Mouse (Mus musculus) T-helper 17 cell (primary cell): ENCODE results near the gene Rnase12.

Source experiments
- in situ Hi-C, 2 experiments: fragments of 300-600 bp; cut with MboI, MseI; formaldehyde crosslinking; loops; 1 replicate in 1 of 2; 2 replicates in 1 of 2; pipeline ENCODE4 v1.15.1; 2025; ENCODE audit warnings: high pct_unique_total_duplicates in 2 of 2

Rnase12 gene

DNA sequence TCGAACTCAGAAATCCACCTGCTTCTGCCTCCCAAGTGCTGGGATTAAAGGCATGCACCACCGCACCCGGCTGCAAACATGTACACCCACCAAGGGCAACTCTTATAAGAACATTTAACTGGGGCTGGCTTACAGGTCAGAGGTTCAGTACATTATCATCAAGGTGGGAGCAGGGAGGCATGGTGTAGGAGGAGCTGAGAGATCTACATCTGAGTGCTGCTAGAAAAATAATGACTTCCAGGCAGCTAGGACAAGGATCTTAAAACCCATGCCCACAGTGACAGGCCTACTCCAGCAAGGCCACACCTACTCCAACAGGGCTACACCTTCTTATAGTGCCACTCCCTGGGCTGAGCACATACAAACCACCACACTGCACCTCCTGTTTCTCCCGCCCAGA lies 28.4 kb upstream of the Rnase12 start:
- in situ Hi-C loops = loop anchor here in 1 of 2 experiments (5.0 to 10.0 kb wide), 2 partner anchors 279 to 919 kb away; partner anchors contain the start of genes Ccnb1ip1 and Parp2

DNA sequence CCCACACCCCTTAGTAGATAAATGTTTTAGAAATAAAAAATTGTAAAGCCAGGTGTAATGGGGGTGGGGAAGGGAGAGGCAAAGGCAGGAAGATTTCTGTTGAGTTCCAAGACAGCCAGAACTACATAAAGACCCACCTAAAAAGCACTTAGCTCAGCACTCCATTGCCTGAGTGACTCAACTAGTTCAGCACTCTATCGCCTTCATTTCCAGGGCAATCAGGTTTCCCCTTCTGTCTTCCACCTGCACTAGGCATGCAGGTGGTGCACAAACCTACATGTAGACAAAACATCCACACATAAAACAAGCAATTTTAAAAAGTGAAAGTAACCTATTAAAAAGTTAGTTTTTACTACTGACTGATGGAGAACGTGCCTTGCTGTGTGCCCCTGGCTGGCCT lies 27.6 kb upstream of the Rnase12 start:
- in situ Hi-C loops = loop anchor here in 1 of 2 experiments (5.0 to 10.0 kb wide), 2 partner anchors 278 to 920 kb away; partner anchors contain the start of genes Ccnb1ip1 and Parp2

DNA sequence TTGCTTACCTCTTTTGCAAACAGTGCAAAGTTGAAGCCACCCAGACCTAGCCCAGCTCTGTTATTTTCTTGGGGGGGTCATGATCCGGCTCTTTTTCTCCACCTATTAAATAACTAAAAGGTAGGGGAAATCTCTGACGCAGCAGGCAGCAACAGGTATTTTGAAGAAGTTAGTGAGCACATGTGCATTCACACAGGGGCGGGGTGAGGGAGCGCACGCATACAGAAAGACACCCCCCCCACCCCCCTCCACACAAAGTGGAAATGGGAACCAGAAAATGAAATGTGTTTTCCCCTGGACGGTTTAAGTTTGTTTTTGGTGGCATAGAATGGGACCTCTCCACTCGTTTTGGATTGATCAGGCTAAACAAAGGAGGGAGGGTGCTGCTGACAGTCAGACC lies 26.3 kb upstream of the Rnase12 start:
- in situ Hi-C loops = loop anchor here in 1 of 2 experiments (10.0 kb wide), 1 partner anchor 921 kb away; no protein-coding TSS in a partner anchor

DNA sequence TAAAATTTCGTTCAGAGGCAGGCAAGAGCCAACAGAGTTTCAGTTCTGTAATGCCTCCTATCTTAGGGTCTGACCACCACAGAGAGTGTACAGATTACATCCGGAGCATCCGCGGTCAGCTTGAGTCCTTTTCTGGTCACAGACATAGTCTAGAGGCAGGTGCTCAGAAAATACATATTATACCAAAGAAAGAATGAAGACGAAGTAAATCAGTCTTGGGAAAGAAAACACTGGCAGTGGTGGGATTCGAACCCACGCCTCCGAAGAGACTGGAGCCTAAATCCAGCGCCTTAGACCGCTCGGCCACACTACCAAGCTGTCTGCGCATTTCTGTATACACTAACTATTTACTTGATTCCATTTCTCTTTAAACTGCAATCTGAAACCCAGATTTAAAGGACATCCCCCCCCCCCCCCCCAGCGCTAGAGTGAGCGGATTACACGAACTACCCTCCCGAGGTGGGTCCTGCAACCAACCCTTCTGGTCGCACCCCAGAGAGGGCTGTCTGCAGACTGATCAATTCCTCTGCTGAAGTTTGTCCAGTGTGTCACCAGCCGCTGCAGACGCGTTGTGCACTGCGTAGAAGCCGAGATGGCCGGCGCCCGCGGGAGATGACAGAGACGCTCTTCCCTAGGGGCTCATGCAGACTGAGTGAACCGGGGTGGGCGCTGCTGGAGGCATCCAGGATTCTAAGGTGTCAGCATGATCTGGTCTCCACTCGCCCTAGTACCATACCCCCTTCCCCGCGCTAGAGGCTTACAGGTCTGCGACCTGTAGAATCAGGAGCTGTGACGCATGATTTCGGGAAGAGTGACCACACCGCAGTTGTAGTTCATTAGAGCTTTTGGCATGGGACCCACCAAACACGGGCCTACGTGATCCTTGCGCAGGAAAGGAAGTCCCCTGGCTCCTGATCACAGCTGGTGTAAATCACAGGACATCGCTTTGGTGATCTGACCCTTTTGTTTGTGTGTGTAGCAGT lies 25.4 kb upstream of the Rnase12 start:
- in situ Hi-C loops = loop anchor here in 1 of 2 experiments (10.0 kb wide), 1 partner anchor 922 kb away; no protein-coding TSS in a partner anchor

DNA sequence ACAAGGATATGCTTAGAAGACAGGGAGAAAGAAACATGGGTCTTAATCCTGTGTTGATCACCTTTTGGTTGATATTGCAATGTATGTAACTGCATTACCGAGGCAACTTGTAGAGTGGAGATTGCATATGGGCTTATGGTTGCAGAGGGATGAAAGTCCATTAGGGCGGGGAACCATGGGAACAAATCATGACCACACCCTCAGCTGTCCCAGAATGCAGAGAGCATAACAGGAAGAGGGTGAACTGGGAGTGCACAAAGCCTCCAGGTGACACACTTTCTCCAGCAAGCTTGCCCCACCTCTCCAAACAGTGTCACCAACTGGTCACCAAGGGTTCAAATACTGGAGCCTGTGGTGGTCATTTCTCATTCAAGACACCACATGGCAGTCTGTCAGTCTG lies 23.6 kb upstream of the Rnase12 start:
- in situ Hi-C loops = loop anchor here in 1 of 2 experiments (10.0 kb wide), 1 partner anchor 924 kb away; no protein-coding TSS in a partner anchor

DNA sequence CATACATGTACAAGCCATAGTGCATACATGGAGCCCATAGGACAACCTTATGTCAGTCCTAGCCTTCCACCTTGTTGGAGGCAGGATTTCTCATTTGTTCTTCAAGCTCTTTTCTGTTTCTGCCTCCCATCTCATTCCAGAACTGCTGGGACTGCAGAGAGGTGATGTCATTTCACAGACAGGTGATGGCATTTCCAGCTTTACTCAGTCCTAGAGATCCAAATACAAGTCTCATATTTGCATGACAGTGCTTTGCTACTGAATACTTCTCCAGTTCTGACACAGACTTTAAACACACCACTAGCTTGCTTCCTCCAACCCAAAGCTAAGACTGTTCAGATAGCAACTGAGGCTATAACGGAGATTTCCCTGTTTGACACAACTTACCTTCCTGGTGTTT lies 21.7 kb upstream of the Rnase12 start:
- in situ Hi-C loops = no loop called here

DNA sequence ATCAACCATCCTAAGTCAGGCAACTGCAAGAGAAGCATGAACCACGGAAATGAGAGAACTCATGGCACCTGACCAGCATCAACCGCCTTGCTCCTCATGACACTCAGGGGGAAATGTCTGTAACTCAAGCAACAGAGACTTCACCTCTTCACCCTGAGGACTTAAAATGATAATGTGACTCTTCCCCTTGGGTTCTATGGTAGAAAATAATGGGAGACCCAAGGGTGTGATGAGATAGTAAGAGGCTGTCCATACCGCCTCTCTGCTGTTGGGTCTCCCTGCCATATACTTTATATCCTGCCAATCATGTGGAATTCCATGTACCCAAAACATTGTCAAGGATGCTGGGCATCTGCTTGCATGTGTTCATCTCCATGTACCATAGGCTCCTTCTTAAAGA lies 16.9 kb upstream of the Rnase12 start, which contains the start of gene Olfr750:
Gene Olfr750, minus strand, starts transcription at position 101 of the 400 bp plus-strand sequence.
- in situ Hi-C loops = loop anchor here in 1 of 2 experiments (5.0 kb wide), 1 partner anchor 157 kb away; no protein-coding TSS in a partner anchor

DNA sequence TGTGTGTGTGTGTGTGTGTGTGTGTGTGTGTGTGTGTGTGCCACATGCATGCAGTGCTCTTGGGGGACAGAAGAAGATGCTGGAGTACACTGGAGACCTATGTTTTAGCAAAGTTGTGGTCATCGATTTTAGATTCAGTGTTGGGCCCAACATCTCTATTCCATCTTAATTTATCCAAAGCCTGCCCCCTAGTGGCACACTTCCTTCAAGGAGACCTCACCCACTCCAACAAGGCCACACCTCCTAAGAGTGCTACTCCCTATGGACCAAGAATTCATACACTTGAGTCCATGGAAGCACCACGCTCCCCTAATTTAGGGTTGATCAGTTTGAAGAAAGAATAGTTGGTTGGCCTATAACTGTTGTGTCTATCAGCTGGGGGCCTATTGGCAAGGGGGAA lies 12.2 kb upstream of the Rnase12 start:
- in situ Hi-C loops = loop anchor here (5.0 to 10.0 kb wide), 4 partner anchors 33 to 1185 kb away; partner anchors contain the start of gene Chd8 (in 1 of the 2)

DNA sequence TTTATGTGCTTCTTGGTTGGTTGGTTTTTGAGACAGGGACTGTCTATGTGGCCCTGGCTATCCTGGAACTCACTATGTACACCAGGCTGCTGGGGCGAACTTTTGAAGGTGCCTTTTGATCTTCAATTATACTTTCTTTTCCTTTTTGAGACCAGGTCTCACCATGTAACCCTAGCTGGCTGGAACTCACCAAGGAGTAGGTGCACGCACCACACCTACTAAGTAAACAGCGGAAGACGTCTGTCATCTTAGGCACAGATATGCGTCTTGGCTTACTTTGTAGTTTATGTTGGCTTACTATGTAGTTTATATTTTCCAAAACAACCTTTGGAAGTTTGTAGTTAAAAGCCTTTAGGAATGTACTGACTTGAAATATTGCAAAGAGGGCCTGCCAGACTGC lies 11.5 kb upstream of the Rnase12 start:
- in situ Hi-C loops = loop anchor here (5.0 to 10.0 kb wide), 3 partner anchors 33 to 1186 kb away; partner anchors contain the start of gene Chd8 (in 1 of the 2)

DNA sequence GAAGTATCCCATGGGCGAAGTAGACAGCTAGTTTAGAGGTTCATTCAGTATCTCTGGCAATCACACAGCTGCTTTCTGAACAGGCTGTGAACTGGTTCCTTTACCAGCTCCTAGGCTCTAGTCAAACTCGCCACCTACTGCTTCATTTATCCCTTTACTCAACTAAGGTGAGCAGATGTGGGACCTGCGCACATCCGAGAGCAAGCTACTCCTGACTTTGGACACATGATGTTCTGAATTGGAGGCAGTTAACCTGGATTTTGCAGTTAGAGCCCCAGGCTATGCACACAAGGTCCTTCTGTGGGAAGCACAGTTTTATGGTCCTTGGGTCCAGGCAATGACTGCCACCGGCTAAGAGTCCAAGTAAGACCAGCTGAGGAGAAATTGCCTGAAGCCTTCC lies 3.3 kb upstream of the Rnase12 start:
- in situ Hi-C loops = loop anchor here (5.0 to 10.0 kb wide), 3 partner anchors 38 to 1194 kb away; partner anchors contain the start of genes Ccnb1ip1 (in 1 of the 2), Chd8 (in 1 of the 2) and Parp2 (in 1 of the 2)

DNA sequence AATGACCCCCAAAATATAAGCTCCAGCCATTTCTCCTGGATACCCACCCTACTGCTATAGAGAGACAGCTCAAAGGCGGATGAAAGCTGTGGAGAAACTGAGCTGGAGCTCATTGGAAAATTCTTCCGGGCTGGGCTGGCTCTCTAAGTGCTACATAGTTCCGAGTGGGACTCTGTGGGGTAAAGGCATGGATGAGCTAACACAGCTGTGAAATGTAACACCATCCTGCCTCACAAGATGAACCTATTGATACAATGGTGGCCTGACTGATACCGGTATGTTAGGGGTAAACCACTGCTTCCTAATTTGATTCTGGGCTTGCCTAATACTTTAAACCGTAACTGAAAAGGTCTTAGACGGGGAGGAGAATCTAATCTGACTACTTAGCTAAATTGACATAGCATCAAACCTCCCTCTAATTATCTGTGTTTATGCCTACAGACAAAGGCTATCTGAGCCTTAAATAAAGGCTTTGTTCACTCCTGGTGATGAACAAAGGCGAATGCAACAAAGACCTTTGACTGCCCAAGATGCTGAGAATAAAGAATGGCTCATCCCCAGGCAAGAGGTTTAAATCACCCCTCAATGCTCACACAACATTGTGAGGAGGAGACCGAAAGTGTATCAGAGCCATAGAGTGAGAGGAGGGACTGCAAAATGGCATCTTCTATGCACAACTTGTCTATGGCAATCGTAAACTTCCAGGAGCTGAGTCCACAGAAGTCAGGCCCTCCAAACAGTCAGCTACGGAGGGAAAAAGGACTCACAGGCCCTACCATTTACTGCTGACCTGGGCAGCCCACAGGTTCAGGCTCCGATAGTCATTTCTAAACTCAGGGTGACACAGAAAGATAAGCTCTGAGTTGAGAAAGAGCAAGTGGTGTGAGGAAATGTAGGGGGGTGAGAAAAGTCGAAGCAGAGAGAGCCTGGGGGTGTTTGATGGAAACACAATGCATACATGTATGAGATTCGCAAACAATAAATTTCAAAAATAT lies 2.9 kb downstream of the Rnase12 start:
- in situ Hi-C loops = no loop called here

DNA sequence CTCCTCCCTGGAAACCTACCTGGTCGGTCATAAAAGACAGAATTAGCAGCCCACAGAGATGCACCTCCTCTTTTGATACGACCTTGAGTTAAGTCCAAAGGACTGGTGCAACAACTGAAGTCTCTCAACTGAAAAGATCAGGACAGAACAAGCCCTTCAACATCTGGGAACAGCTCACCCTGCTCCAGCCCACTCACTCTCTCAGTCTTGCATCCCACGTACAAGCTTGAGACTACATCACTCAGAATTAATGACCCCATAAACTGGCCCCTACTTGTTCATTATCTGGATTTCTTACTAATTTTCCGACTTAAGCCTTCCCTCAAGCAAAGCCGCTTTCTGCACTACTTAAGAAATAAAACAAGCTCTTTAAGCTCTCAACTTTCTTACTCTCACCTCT lies 4.3 kb downstream of the Rnase12 start:
- in situ Hi-C loops = no loop called here

DNA sequence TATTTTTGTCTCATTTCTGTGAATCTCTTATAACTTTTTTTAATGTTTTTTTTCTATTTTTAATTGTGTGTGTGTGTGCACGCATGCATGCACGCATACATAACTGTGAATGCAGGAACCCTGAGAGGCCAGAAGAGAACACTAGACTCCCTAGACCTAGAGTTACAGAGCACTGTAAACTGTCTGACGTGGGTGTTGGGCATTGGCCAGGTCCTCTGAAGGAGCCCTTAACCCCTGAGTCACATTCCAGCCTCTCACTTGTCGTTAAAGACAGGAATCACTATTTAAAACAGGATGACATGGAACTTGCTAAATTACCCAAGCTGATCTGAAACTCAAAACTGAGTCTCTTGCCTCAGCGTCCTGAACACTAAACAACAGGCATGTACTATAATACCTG lies 5.5 kb downstream of the Rnase12 start:
- in situ Hi-C loops = no loop called here

DNA sequence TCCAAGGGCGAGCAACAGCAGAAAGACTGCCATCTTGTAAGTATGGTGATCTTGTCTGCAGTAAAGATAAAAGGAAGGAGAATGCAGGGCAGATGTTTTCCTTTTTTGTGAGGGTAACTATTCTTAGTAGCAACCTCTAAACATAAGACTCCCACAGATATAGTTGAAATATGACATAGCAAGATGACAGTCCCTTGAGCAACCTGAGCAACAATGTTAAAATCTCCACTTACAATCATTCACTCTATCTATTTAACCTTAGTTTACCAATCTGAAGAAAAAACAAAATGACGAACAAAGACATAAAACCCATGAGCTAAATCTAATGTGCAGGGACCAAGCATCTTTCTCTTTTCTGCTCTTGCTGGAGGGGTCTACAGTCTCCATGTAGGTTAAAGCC lies 7.4 kb downstream of the Rnase12 start, which contains the start of gene Rnase11:
Gene Rnase11, minus strand, starts transcription at position 101 of the 400 bp plus-strand sequence.
- in situ Hi-C loops = no loop called here

DNA sequence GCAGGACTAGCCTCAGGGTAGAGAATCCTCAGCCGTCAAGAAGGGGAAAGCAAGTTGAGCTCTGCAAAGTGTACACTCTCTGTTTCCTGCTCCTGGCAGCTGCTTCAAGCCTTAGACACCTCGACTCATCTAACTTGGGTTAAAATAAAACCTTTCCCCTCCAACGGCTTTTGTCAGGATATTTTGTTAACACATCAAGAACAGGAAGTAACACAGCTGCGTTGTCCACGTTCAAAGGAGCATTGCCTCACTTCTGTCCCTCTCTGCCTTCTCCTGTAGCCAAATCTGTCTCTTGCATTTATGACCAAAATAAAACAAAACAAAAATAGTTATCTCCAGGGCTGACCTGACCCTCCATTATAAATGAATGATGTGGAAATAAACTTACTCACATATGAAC lies 9.6 kb downstream of the Rnase12 start:
- in situ Hi-C loops = no loop called here

DNA sequence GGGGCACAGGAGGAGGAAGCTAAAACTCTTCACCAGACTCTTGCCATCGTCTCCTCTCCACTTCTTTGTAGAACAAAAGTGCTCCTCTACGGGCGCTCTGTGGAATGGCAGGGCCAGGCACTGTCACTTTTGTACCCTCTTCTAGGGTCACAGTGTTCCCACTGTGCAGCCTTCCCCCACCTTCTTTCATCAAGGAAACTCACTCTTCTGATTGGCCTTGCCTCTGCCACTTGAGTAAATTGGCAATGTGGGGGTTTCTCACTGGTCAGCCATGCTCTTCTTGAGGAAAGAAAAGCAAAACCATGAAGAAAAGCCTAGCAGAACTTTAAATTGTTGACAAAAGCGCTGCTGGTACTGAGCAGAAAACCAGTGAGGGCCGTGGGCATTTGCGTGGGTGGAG lies 15.7 kb downstream of the Rnase12 start, which contains the start of gene Rnase9:
Gene Rnase9, minus strand, starts transcription at position 101 of the 400 bp plus-strand sequence.
- in situ Hi-C loops = no loop called here

DNA sequence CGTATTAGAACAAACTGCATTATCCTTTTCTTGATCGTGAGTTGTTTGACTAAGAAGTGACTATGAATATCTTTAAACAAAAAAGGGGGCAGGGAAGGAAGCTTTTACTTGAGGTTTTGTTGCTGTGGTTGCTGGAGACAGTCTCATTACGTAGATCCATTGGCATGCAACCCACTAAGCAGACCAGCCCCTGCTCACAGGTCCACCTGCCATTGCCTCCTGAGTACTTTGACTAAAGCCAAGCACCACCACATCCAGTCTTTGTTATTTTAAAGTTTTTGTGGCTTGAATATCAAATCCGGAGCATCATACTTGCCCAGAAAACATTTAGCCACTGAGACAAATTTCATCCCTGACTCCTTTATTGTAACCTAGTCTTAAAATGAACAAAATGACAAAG lies 21.2 kb downstream of the Rnase12 start:
- in situ Hi-C loops = no loop called here

DNA sequence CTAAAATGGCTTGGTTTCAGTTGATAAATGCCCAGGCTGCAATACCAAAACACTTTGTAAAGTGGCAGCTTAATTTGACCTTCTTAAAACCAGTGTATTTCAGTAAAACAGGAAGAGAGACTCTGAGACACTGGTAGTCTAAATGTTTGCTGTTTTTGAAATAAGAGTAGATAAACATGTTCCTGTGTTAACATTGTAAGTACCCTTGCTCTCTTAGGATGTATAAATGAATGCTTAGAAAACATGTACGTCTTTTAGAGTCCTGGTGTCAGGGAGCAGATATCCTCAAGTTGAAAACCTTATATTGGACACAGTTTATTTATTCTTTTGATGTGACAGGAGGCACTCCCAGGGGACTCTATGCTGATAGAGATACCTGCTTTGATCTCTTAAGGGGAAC lies 22.3 kb downstream of the Rnase12 start:
- in situ Hi-C loops = no loop called here

DNA sequence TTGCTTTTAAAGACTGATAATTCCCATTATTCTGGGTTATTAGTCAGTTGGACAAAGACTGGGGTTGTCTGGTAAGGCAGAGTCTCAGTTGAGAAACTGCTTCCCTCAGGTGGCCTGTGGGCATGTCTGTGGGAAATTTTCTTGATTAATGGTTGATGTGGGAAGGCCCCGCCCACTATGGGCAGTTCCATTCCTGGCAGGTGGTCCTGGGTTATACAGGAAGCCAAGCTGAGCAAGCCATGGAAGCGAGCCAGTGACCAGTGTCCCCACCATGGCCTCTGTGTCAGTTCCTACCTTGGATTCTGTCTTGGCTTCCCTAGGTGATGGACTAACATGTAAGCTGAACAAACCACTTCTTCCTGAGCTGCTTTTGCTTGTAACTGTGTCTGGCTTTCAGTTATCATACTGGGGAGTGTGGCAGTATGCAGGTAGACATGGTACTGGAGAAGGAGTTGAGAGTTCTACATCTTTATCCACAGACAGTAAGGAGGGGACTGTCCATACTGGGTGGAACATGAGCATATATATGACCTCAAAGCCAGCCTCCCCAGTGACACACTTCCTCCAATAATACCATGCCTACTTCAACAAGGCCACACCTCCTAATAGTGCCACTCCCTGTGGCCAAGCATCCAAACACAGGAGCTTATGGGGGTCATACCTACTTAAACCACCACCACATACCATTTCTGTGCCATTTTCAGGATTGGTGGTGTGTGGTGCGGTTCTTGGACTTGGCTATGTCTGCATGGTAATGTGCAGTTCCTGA lies 29.9 kb downstream of the Rnase12 start:
- in situ Hi-C loops = loop anchor here in 1 of 2 experiments (10.0 kb wide), 2 partner anchors 237 to 1313 kb away; no protein-coding TSS in a partner anchor
